Mouse (Mus musculus) left cerebral cortex, adult 6 months (tissue): Measurements from ENCODE around the gene Gm10643. TPM values are rescaled to one million over a fixed set of nuclear protein-coding genes. Genes with fewer than 3 reads are reported as not detected.

ENCODE experiments used
- long read RNA-seq, 2 experiments: library from polyadenylated mRNA; unstranded; transcript quantifications; one replicate each; pipeline ENCODE4 v2.0.0; 2019 to 2020
- polyA plus RNA-seq: library from polyadenylated mRNA; unstranded; fragments of <200 nt; fragmentation: Nextera tagmentation; gene quantifications from 2 replicates; pipeline ENCODE4 v1.2.3, GENCODE M21; 2021

Gene Gm10643
- 0.79 and 1.6 TPM in 2 replicates for polyA plus RNA-seq
- long read RNA-seq, experiment 1, partial matches to known transcripts, result 0 of 2 reads
- long read RNA-seq, experiment 1, other reads (novel, unspliced or antisense), result 0 of 2 reads
- long read RNA-seq, experiment 2, partial matches to known transcripts, result 0 of 2 reads
- long read RNA-seq, experiment 2, other reads (novel, unspliced or antisense), result 0 of 2 reads

DNA sequence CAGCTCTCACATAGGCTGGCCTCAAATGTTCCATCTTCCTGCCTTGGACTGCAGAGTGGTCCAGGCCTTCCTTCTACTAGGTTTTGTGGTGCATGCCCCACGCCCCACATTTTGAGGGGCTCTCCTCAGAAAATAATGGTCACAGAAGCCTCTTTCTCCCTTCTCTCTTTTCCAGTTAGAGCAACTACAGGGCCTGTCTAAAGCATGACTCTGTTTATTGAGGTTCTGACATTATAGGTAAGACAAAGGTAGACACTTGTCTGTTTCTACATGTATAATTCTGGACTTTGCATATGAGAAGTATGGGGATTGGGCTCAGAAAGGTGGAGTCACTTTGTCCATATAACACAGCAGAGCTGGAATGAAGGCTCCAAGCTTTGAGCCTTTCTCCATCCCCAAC, at the start of gene Gm10643:
Gene Gm10643, minus strand, starts transcription at position 101 of the 400 bp plus-strand sequence.

DNA sequence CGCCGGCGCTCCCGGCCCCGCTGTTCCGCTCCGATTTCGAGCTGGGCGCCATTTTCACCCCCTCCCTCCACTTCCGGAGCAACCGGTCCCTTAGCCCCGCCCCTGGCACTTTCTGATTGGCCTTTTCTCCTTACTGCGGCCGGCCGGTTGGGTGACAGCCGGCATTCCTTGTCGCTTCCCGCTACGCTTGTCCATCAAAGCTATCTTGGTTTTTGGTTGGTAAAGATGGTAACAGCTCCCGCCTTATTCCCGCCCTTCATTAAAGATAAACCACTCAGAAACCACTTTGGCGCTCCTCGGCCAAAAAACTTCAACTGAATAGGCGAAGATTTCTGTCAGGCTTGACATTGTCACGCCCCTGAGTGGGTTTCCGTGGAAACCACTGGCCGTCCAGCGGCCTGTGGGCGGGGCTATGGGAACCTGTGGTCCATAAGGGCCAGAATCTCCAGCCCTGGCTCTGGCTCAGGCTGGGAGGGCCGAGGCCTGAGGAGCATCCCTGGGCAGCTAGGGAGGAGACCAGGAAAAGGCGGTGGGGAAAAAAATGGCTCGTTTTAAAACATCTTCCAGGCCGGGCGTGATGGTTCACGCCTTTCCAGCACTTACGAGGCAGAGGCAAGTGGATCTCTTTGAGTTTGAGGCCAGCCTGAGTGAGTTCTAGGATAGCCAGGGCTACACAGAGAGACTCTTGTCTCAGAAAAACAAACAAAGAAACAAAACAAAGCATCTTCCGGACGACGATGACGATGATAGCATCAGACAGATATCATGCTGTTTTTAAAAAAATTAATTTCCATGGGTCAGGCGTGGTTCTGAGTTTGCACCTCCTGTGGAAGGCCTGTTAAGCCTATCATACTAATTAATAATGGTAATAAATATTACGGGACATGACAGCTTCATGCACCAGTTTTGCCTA, 40.0 kb upstream of the Gm10643 start, which contains the start of gene Dcaf15:
Gene Dcaf15, minus strand, starts transcription at position 72 of the 913 bp plus-strand sequence.

DNA sequence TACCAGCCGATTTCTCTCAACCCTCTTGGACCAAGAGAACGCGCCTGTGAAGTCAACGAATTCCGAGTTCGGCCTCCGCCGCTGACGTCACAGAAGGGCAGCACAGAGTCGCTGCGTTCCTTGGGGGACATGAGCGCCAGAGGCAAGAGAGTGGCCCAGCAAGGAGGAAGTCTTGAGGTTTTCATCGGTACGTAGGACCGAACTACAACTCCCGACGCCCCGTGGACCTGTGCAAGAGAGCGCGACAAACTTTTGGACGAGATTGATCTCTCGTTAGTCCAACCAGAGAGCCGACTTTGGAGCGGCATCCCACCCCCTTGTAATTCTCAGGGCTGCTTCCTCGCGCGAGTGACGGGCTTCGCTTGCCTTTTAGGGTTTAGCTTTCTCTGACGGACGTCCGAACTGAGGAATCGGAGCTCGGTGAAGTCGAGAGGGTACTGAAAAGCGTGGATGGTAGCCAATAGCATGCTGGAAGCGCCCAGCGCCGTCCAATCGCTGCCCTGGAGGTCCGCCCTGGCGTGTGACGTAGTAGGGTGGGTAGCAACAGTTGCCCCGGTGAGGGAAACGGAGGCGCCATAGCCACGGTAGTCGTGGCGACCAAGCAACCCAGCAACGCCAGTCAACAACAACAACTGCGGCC, 1.5 kb upstream of the Gm10643 start, which contains the start of gene Rfx1:
Gene Rfx1, plus strand, starts transcription at position 544 of the 640 bp plus-strand sequence.

DNA sequence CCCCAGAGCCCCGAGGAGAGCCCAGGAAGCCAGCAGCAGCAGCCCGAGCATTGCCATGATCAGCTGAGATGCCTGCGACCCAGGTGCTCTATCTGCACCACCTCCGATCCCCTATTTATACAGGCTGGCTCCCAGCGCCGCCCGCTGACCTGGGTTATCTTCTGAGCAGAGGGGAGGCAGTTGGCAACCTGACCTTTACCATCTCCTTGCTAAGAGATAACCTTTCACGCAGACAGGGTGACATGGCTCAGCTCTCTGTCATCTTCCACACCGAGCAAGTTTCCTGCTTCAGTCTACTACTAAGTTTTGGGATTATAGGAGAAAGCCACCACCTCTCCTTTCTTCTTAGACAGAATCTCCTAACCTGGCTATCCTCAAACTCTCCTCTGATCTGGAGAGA, 20.0 kb downstream of the Gm10643 start, which contains the start of gene Rln3:
Gene Rln3, minus strand, starts transcription at position 101 of the 400 bp plus-strand sequence.

DNA sequence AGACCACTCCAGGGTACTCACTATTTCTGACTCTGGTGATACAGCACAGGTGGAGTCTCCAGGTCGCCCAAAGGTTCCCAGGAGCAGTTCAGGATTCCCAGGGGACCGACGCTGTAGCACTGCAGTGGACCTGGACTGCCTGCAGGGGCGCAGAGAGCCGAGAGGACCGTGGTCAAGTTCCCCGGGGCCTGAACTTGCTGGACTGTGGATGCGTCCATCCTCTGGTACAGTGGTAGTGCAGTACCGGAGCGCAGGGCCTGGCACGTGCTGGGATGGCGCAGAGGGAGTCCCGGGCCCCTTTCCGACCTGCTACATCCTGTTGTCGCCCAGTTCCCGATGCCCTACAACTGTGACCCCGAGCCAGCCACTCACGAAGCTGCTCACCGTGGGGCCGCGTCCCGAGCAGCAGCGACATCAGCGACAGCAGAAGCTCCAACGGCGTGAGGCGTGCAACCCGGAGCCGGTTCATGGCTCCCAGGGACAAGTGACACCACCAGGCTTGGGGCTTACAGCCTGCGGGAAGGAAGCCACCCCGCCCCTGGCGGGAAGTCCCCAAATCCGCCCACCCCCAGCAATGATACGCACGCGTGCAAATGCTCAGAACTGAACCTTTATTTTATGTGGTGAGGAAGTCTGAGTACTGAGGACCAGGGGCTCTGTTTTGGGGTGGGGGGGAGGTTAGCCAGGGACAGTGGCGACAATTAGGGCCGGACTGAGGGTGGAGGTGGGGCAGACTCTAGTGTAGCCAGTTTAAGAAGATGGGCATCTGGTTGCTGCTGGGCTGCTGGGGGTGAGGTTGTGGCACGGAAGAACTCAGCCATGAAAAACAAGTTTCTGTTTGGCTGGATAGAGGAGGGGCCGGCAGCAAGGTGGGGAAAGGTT, 22.6 kb downstream of the Gm10643 start, which contains the start of gene Il27ra:
Gene Il27ra, minus strand, starts transcription at position 524 of the 882 bp plus-strand sequence.

DNA sequence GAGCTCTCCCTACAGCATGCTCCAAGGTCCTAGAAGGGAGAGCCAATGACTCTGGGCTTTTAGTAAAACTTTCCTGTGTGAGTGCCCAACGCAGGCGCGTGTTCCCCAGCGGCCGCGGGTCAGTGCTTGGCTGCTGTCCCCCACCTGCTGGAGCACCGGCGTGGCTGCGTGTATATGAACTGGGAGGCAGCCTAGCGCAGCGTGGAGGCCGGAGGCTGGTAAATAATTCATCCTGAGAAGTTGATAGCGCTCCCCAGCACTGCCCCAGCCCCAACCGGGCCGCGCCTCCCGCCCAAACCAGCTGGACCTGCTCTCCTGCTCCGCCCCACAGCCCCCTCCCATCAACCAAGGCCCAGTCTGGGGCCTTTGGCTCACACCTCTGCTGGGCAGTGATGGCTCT, 43.8 kb downstream of the Gm10643 start, which contains the start of gene Palm3:
Gene Palm3, plus strand, starts transcription at position 376 of the 400 bp plus-strand sequence.

Other genes with a start within 250 kb of the Gm10643 start
- gene Adgrl1, start 165.0 kb downstream of the Gm10643 start, polyA plus RNA-seq, result 12.5 and 34.5 TPM in 2 replicates
- 0.45 and 0.54 TPM in 2 replicates for gene Gm10644, start 109.9 kb downstream of the Gm10643 start, polyA plus RNA-seq
- gene Asf1b, start 109.6 kb downstream of the Gm10643 start, polyA plus RNA-seq, result 1.2 and 1.4 TPM in 2 replicates
- gene Prkaca, start 92.1 kb downstream of the Gm10643 start, polyA plus RNA-seq, result 95.3 and 258 TPM in 2 replicates
- gene Samd1, start 67.5 kb downstream of the Gm10643 start, polyA plus RNA-seq, result 1.3 and 2.9 TPM in 2 replicates
- gene 1700067K01Rik, start 63.6 kb downstream of the Gm10643 start, polyA plus RNA-seq, result 0.38 and 0.40 TPM in 2 replicates
- 2.4 and 2.6 TPM in 2 replicates for gene 2210011C24Rik, start 53.0 kb downstream of the Gm10643 start, polyA plus RNA-seq
- 0.71 and 1.6 TPM in 2 replicates for gene Palm3, start 43.7 kb downstream of the Gm10643 start, polyA plus RNA-seq
- gene Il27ra, start 22.5 kb downstream of the Gm10643 start, polyA plus RNA-seq, result 0.15 and 0.23 TPM in 2 replicates
- gene Rln3, start 20.1 kb downstream of the Gm10643 start, polyA plus RNA-seq, result not detected in 2 replicates
- gene Rfx1, start 1.7 kb upstream of the Gm10643 start, polyA plus RNA-seq, result 1.5 and 2.0 TPM in 2 replicates
- 2.3 and 2.4 TPM in 2 replicates for gene Dcaf15, start 39.6 kb upstream of the Gm10643 start, polyA plus RNA-seq
- 0.06 TPM in 1 of 2 replicates, not detected in the other for gene Podnl1, start 60.9 kb upstream of the Gm10643 start, polyA plus RNA-seq
- 9.9 and 10.6 TPM in 2 replicates for gene Cc2d1a, start 82.8 kb upstream of the Gm10643 start, polyA plus RNA-seq
- 1.2 and 2.5 TPM in 2 replicates for gene 4930432K21Rik, start 82.9 kb upstream of the Gm10643 start, polyA plus RNA-seq
- gene Nanos3, start 120.1 kb upstream of the Gm10643 start, polyA plus RNA-seq, result 4.0 and 5.1 TPM in 2 replicates
- 1.5 and 3.3 TPM in 2 replicates for gene Zswim4, start 171.9 kb upstream of the Gm10643 start, polyA plus RNA-seq
- gene D8Ertd738e, start 184.6 kb upstream of the Gm10643 start, polyA plus RNA-seq, result 458 and 479 TPM in 2 replicates
- 8.4 and 14.3 TPM in 2 replicates for gene Mri1, start 192.2 kb upstream of the Gm10643 start, polyA plus RNA-seq
- 22.3 TPM in 2 replicates for gene Ccdc130, start 205.2 kb upstream of the Gm10643 start, polyA plus RNA-seq